Mouse (Mus musculus): Measurements from ENCODE around the gene Frmd5.

Frmd5 gene

GRCm38 (mm10) chr2:121688107-121688506 is 118.8 kb downstream of the Frmd5 start:
- DNase-seq (ENCODE audit: low spot score in 2 of 2), result peak; percentile 8 to 16

DNA sequence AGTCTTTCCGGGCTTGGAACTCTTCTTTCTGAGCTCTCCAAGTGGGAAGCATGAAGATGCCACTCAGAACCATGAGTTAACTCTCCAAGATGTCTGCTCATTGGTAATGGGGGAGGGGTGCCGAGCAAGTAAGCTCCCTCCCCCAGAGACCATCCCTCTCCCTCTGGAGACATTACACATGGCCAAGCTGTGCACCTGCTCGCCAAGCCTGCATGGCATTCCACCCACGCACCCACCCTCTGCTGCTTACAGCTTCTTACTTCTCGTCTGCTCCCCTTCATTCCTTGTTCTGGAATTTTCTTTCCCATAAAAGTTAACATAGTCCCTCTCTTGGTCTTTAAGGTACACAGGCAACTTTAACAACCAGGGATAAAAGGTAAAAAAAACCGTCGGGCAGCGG is 123.3 kb downstream of the Frmd5 start:
- DNase-seq (ENCODE audit: low spot score in 2 of 2), result no peak

DNA sequence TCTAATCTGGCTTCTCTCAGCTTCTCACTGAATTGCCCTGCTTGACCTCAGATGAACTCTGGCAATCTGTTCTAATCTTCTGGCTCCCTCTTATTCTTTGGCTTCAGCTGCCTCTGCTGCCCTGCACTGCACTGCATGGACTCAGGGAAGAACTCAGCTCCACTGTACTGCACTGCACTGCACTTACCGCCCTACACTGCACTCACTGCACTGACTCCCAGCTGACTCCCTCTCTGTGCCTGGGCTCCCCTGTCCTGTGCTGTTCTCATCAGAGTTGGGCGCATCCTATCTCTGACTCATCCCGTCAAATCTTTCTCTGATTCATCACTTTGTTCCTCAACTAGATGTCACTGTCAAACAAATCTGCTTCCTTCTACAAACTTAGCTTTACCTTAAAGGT is 124.5 kb downstream of the Frmd5 start:
- DNase-seq (ENCODE audit: low spot score in 2 of 2), result no peak

DNA sequence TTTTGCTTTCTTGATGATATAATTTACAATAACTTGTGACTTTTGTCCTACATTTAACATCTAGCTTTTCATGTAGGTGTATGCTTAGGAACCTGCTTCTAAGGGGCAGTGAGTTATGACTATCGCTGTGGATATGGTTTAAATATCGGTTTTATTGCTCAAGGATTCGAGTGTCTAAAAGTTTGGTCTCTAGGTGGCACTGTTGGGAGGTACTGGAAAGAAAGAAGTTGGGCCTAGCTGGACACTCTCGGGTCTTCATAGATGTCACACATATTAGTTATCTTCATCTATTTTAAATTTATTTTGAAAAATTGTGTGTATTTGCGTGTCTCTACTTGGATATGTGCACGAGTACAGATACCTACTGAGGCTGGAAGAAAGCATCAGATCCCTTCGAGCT is 127.2 kb downstream of the Frmd5 start:
- DNase-seq (ENCODE audit: low spot score in 2 of 2), result no peak

DNA sequence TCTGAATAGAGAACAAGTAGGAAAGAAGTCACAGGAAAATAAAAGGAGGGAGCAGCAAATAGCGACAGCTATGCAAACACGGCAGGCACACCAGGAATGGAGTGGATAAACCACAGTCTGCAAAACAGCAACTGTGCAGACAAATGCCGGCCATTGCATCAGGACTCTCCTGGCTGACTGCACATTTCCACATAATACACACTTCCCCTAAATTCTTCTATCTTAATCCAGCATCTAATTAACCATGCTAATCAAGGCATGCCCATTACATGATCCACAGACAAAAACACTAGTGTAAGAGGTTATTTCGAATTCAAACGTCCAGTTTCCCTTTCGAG is 129.3 kb downstream of the Frmd5 start:
- no peak for DNase-seq (ENCODE audit: low spot score in 2 of 2)

DNA sequence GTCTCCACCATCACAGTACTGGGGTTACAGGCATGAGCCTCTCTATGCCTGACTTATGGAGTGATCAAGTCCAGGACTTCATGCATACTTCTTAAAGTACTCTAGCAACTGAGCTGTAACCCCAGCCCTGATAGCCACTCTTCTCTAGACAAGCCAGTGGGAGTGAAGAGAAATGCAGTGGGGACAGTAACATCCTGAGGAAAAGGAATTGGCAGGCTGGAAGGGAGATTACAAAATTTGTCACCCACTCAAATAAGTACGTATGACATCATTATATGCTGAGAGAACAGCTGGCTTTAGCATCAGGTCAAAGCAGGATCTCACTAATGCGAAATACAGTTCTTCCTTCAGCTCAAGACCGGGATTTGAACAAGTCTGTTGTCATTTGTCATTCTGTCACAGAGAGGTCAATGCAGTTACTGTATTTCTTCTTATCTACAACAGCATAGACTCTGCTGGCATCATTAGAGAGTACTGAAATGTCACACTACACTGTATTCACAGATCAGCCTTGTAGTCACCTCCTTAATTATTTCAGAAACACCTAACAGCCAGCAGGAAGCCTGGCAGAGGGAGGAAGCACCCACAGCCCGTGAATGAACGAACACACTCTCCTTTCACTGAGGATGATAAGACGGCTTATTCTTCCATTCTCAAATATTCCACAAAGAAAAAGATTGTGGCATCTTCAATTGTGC is 129.8 kb downstream of the Frmd5 start:
- DNase-seq (ENCODE audit: low spot score in 2 of 2), result no peak

DNA sequence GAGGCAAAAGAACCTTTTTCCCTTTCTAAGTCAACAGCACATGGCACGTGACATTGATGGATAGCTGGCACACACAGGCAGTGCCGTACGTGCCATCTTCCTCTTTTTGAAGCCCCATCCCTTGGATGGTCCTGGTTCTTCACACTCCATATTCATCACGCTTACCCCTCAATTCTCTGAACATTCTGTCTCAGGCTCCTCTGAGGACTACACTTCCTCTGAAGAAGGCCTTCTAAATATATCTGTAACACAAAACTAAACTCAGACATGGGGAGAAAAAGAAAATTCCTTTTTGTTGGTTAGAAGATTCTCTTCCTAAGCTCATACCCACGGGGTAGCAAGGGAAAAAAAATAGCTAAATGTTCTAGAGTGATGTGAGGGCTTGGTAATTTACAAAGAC is 131.0 kb downstream of the Frmd5 start:
- no peak for DNase-seq (ENCODE audit: low spot score in 2 of 2)

DNA sequence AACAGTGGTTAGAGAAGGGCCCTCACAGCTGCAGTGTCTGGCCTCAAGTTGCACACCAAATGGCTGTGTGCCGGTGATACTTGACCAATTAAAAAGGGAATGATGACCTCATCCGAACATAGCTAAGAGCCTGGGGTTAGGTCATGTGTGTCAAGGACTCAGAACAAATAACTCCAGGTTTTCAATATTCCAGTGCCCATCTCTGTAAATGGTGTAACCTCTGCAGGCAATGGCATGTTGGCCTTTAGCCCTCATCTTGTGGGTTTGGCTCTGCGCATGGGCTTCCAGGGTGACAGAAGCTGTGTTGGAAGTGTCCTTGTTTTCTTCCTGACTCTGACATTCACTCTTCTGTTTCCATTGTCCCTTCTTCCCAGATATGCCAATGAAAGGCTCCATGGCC is 131.8 kb downstream of the Frmd5 start:
- DNase-seq (ENCODE audit: low spot score in 2 of 2), result no peak

DNA sequence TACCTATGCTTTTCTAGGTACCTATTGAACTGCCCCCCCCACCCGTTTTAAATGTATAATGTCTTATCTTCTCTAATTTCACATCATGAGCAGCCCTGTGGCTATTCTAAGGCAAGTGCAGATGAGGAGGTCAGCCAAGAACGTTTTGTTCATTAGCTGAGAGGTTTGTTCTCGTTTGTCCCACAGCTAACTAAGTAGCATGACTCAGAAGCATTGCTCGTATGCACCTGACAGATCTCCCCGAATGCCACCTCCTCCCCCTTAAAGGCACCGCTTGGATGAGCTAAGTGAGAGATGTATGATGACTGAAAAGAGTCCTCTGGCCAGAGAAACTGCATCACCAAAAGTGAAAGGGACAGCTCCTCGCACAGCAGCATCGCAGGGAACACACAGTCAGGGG is 132.7 kb downstream of the Frmd5 start:
- no peak for DNase-seq (ENCODE audit: low spot score in 2 of 2)

DNA sequence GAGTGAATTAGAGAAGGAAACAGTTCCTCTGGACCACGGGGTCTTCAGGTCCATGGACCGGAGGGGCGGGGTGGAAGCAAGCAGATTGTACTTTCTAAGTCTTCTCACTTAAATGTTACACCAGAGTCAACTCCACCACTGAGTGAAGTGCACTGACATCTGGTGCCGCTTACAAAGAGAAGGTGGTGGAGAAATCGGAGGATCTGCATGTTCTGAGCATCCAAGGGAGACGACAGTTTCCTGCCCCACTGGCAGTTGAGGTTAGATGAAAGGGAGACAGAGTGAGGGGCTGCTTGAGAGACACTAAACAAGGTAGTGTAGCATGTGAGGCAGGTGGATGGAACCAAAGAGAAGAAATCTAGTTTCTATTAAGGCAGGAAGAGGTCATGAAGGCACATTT is 137.0 kb downstream of the Frmd5 start:
- DNase-seq (ENCODE audit: low spot score in 2 of 2), result no peak

DNA sequence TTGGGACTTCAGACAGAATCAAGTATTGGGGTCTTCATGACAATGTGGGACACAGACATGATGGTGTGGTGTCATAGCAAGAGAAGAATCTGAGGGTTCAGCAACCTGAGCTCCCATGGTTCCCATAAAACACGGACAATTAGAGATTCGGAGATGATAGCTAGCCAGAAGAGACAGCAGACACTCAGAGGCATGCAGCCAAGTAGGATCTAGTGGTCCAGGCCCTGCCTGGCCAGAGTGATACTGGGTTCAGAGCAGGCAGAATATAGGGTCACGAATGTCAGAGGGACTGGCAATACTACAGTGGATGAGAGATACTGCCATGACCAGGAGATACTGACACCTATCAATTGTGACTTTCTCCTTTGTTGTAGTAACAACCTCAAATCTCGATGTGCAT is 138.6 kb downstream of the Frmd5 start:
- DNase-seq (ENCODE audit: low spot score in 2 of 2), result no peak

DNA sequence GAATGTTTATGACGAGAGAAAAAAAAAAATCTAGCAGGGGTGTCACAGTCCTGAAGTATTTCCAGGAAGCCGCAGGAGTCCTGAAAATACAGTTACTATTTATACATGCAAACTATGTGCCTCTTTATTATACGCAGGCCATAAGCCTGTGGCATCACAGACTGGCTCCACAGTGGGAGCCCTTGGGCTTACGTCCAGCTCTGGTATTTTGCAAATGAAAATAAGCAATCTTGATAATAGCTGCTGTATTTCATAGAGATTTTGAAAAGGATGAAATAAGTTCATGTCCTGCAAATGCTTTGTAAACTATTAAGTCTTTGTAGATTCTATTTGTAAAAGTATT is 145.8 kb downstream of the Frmd5 start:
- DNase-seq (ENCODE audit: low spot score in 2 of 2), result no peak

- DNase-seq (ENCODE audit: low spot score in 2 of 2), result no peak
These were observed 146.3 kb downstream of the Frmd5 start for GRCm38 (mm10) chr2:121660461-121661159.

DNA sequence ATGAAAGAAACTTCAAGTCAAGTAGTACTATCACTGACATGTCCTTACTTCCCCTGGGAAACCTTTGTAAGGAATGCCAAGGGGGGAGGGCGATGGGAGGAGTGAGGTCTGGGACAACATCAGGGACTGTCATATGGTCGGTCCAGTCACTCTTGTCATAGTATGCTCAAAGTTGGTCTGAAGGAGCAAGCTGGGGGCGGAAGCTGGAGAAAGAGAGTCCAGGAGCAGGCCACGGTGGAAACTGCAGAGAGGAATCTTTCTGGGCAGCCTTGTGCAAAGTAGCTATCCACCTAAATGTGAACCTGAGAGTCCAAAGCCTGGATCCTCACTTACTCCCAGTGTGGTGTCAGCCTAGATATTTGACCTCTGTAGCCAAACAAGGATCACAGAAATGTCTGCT is 147.5 kb downstream of the Frmd5 start:
- no peak for DNase-seq (ENCODE audit: low spot score in 2 of 2)

DNA sequence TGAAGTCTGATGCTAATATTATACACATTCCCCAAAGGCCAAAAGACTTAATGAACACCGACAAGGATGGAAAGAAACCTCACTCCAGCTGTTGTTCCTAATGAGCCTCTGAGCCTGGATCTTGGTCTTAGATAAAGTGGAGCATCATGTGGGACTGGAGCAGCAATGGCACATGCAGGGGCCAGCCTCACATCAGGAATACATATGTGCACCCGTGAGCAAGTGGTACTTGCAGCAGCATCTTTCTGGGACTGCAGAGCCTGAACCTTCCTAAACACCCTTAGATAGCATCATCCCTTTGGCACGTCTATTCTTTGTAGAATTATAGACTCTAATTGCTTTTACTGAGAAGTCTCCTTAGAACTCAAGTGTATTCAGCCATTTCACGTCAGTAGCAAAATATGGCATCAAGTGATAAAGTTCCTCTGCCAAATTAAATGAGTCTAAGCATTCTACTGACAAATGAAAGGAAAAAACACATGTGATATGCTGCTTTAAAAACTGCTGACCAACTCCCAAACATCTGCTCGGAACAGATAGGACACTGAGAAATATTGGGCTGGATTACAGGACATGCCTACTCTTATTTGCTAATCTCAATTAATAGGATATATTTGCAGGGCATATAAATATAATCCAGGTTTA is 148.6 kb downstream of the Frmd5 start:
- DNase-seq (ENCODE audit: low spot score in 2 of 2), result no peak

DNA sequence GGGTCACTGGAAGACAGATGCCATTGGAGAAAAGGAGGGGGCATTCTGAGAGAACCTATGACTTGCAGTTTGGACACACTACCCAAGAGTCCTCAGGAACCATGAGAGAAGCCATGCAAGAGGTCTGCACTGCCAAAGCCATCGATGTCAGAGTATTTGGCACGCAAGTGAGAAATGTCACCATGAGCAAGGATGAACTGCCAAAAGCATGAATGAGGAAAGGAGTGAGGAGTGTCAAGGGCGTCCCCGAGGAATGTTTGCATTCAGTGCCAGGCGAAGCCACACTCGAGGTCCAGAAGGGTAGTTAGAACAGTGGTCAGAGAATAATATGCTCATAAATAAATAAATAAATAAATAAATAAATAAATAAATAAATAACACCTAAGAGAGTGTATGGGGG is 150.9 kb downstream of the Frmd5 start:
- no peak for DNase-seq (ENCODE audit: low spot score in 2 of 2)

DNA sequence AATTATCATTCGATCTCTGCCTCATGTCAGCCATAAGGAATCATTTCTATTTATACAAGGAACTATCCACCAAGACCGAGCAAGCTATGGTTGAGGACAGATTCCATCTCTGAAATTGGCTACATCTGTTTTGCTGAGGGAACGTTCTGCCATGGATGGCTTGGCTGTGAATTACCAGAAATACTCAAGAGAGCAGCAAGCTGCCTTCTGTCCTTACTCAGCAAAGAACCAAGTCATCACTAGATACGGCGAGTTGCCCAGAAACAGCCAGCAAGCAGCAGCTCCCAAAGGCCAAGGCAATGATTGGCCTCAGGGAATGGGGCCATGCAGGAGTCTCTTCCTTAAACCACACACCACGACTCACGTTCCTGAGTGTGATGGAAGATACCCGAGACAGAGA is 151.8 kb downstream of the Frmd5 start:
- DNase-seq (ENCODE audit: low spot score in 2 of 2), result no peak

GRCm38 (mm10) chr2:121646528-121646927 is 160.4 kb downstream of the Frmd5 start:
- no peak for DNase-seq (ENCODE audit: low spot score in 2 of 2)

DNA sequence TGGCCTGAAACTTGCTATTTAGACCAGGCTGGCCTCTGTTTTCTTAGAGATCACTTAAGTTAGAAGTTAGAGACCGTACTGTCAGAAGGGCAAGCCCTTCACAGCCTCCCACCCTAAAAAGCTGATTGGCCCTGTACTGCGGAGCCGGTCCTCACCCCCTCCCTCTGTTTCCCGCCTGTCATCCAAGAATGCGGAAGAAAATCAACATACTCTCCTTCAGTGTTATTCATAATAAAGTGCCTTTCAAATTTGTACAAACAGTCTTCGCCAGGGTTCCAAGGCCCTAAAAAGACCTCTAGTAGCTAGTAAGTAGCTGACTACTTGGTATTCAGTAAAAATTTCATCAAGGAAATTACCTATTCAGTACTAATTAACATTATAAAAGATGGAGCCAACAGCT is 164.0 kb downstream of the Frmd5 start:
- no peak for DNase-seq (ENCODE audit: low spot score in 2 of 2)

- DNase-seq (ENCODE audit: low spot score in 2 of 2), result no peak
These were observed 174.8 kb downstream of the Frmd5 start for GRCm38 (mm10) chr2:121632091-121632490.

- no peak for DNase-seq (ENCODE audit: low spot score in 2 of 2)
These were observed 176.6 kb downstream of the Frmd5 start for GRCm38 (mm10) chr2:121630286-121630685.

DNA sequence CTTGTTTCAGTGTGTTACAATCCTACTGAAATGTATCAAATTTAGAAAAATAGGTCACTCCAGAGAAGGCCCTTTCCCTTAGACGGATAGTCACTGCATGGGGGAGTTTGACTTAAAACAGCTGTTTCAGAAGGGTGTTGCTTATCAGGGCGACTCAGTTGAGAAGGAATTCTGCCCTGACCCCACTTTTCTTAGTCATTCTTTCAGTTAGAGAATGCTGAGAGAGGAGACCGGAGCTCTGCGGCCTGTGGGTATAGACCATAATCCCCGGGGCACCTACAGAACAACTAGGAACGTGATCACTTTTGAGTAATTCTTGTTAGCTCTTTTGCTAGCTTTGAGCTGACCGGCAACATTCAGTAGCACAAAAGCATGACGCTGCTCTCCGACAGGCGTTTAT is 178.6 kb downstream of the Frmd5 start:
- DNase-seq (ENCODE audit: low spot score in 2 of 2), result no peak

DNA sequence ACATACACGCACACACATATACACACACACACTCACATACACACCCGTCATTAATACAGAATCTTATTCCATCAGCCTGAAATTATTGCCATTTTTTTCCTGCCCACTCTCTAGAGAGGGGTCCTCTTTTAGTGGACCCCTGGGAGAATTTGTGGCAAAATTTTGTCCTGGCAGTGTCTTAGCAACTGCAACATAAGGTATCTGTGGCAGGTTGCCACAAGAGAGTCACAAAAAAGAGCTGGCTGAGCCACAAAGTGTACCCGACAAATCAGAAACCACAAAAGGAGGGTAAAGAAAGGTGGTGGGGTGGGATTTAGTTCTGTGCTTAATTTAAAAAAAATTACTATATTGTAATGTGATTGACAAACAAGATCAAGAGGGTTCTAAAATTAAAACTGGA is 181.0 kb downstream of the Frmd5 start:
- DNase-seq (ENCODE audit: low spot score in 2 of 2), result no peak
